8 mouse cellular contexts compared by ENCODE assay signal in genomic region chr10:128493319-128493694, GRCm38 (mm10). TPM values are rescaled to one million over a fixed set of nuclear protein-coding genes. Genes with fewer than 3 reads are reported as not detected.
DNase-seq lines count a peak whose midpoint lies in the region; ATAC-seq and TF ChIP-seq lines count a peak whose summit lies in the region.

No protein-coding gene starts in this region.

- no peak for TF ChIP-seq POLR2A in liver, adult 2 months (IDR thresholded peaks at IDR 0.05; ENCODE audit: extremely low read depth, insufficient read depth, low read length)

- no peaks in the 10 kb centered on the region for H3K9me3 ChIP-seq in embryonic facial prominence, embryonic 10.5 days
- H3K9me3 ChIP-seq in hindbrain, embryonic 13.5 days, result no peaks in the 10 kb centered on the region
- H3K9me3 ChIP-seq in midbrain, embryonic 12.5 days, result no peaks in the 10 kb centered on the region

- TF ChIP-seq CTCF in liver, adult 2 months (IDR thresholded peaks at IDR 0.05; ENCODE audit: low read depth, low read length), result no peak

- under 1% methylated on average over 12 of the region's 12 CpGs for WGBS in liver, adult 2 months
- under 1% methylated on average over 12 of the region's 12 CpGs for WGBS in embryonic facial prominence, embryonic 10.5 days
- WGBS in hindbrain, embryonic 13.5 days, result 0% methylated on average over 12 of the region's 12 CpGs
- WGBS in midbrain, embryonic 12.5 days, result 0% methylated on average over 12 of the region's 12 CpGs

- peak overlapping the region; percentile 79 for H3K4me2 ChIP-seq in hindbrain, embryonic 13.5 days
- peak overlapping the region; percentile 82 for H3K4me2 ChIP-seq in midbrain, embryonic 12.5 days (replicated peaks)

- H3K4me3 ChIP-seq in liver, adult 2 months (ENCODE audit: insufficient read depth, low read depth, low read length), result peak overlapping the region; percentile 74
- peak overlapping the region; percentile 88 for H3K4me3 ChIP-seq in embryonic facial prominence, embryonic 10.5 days
- H3K4me3 ChIP-seq in hindbrain, embryonic 13.5 days, result peak overlapping the region; percentile 86
- peak overlapping the region; percentile 67 for H3K4me3 ChIP-seq in midbrain, embryonic 12.5 days

- H3K27ac ChIP-seq in liver, adult 2 months (replicated peaks; ENCODE audit: insufficient read depth, low read depth, low read length), result peak overlapping the region; percentile 76
- H3K27ac ChIP-seq in embryonic facial prominence, embryonic 10.5 days (replicated peaks), result peak overlapping the region; percentile 93
- H3K27ac ChIP-seq in hindbrain, embryonic 13.5 days, result peak overlapping the region; percentile 86
- peak overlapping the region; percentile 91 for H3K27ac ChIP-seq in midbrain, embryonic 12.5 days (replicated peaks)

- H3K36me3 ChIP-seq in liver, adult 2 months (ENCODE audit: control insufficient read depth, insufficient read depth, low read length), result peaks cover 21% of the 10 kb centered on the region; the same call in 1 of the 2 replicates
- H3K36me3 ChIP-seq in embryonic facial prominence, embryonic 10.5 days (replicated peaks), result peaks cover 42% of the 10 kb centered on the region
- H3K36me3 ChIP-seq in hindbrain, embryonic 13.5 days, result peaks cover 37% of the 10 kb centered on the region
- H3K36me3 ChIP-seq in midbrain, embryonic 12.5 days, result peaks cover 38% of the 10 kb centered on the region

- H3K79me2 ChIP-seq in liver, adult 2 months (ENCODE audit: control insufficient read depth, insufficient read depth, low read length), result peaks cover 5% of the 10 kb centered on the region

- H3K27me3 ChIP-seq in liver, adult 2 months (ENCODE audit: control insufficient read depth, insufficient read depth, low read length), result no peaks in the 10 kb centered on the region
- peaks cover 14% of the 10 kb centered on the region for H3K27me3 ChIP-seq in embryonic facial prominence, embryonic 10.5 days (replicated peaks; ENCODE audit: low read depth, poor library complexity, severe bottlenecking)
- no peaks in the 10 kb centered on the region for H3K27me3 ChIP-seq in hindbrain, embryonic 13.5 days
- H3K27me3 ChIP-seq in midbrain, embryonic 12.5 days, result peaks cover 10% of the 10 kb centered on the region; the same call in 1 of the 2 replicates

- no peak for DNase-seq in liver, adult 2 months (ENCODE audit: extremely low read depth, low read depth, low spot score)
- no peak for DNase-seq in liver
- no peak for DNase-seq in embryonic facial prominence, embryonic 10.5 days (ENCODE audit: low spot score)
- no peak for DNase-seq in cerebellum, postnatal 25 days
- DNase-seq in left cerebral cortex, postnatal 10 days (ENCODE audit: extremely low spot score in 1 of 2, low spot score in 2 of 2), result no peak
- no peak for DNase-seq in cerebellum, postnatal 36 days

- intact Hi-C loops in left cerebral cortex, postnatal 10 days (cut with DNase I), result loop anchor here (5.0 kb wide), 2 partner anchors 34 to 54 kb away; partner anchors contain the start of genes Esyt1, Rpl41 and Zc3h10

- peak overlapping the region; percentile 82 for H3K9ac ChIP-seq in liver, adult 2 months (ENCODE audit: low read depth, low read length)
- peak overlapping the region; percentile 91 for H3K9ac ChIP-seq in hindbrain, embryonic 13.5 days
- peak overlapping the region; percentile 84 for H3K9ac ChIP-seq in midbrain, embryonic 12.5 days (replicated peaks)

- H3K4me1 ChIP-seq in liver, adult 2 months (ENCODE audit: control insufficient read depth, insufficient read depth, low read length), result peaks cover 22% of the 10 kb centered on the region
- H3K4me1 ChIP-seq in embryonic facial prominence, embryonic 10.5 days, result peaks cover 57% of the 10 kb centered on the region
- peaks cover 56% of the 10 kb centered on the region for H3K4me1 ChIP-seq in hindbrain, embryonic 13.5 days (replicated peaks)
- H3K4me1 ChIP-seq in midbrain, embryonic 12.5 days, result peaks cover 42% of the 10 kb centered on the region

- peak; percentile 38 for ATAC-seq in hindbrain, embryonic 13.5 days (ENCODE audit: low FRiP score)
- no peak; the same call in 1 of the 2 replicates for ATAC-seq in midbrain, embryonic 12.5 days (ENCODE audit: low FRiP score, low read depth)

RNA-seq across cellular contexts. Expression of gene Myl6, which starts 0.6 kb away (rescaled TPM):
- 477 and 556 TPM in 2 replicates for total RNA-seq in liver, adult 2 months (2014; rRNA removed)
- polyA plus RNA-seq in liver, adult 2 months (2012; rRNA removed), result 553 and 575 TPM in 2 replicates
- 733 and 768 TPM in 2 replicates for polyA plus RNA-seq in embryonic facial prominence, embryonic 10.5 days (2016; fragmentation: Nextera tagmentation; extraction: Ambion mirVana)
- polyA plus RNA-seq in hindbrain, embryonic 13.5 days (2015; fragmentation: Nextera tagmentation; extraction: Ambion mirVana), result 933 and 943 TPM in 2 replicates
- 747 and 793 TPM in 2 replicates for polyA plus RNA-seq in midbrain, embryonic 12.5 days (2016; fragmentation: Nextera tagmentation; extraction: Ambion mirVana)
- 100 to 1,000 TPM; 602 to 610 TPM for total RNA-seq in left cerebral cortex, postnatal 10 days (2021)

RNA-seq across cellular contexts. Expression of gene Myl6b, which starts 5.2 kb away (rescaled TPM):
- total RNA-seq in liver, adult 2 months (2014; rRNA removed), result 0.28 and 0.47 TPM in 2 replicates
- polyA plus RNA-seq in liver, adult 2 months (2012; rRNA removed), result 1.1 and 1.6 TPM in 2 replicates
- 2.3 and 3.1 TPM in 2 replicates for polyA plus RNA-seq in embryonic facial prominence, embryonic 10.5 days (2016; fragmentation: Nextera tagmentation; extraction: Ambion mirVana)
- 4.1 and 4.2 TPM in 2 replicates for polyA plus RNA-seq in hindbrain, embryonic 13.5 days (2015; fragmentation: Nextera tagmentation; extraction: Ambion mirVana)
- polyA plus RNA-seq in midbrain, embryonic 12.5 days (2016; fragmentation: Nextera tagmentation; extraction: Ambion mirVana), result 2.7 and 3.0 TPM in 2 replicates
- 10 to 100 TPM; 30.9 to 34.1 TPM for total RNA-seq in left cerebral cortex, postnatal 10 days (2021)

RNA-seq across cellular contexts. Expression of gene Esyt1, which starts 32.4 kb away (rescaled TPM):
- 7.9 and 10.7 TPM in 2 replicates for total RNA-seq in liver, adult 2 months (2014; rRNA removed)
- polyA plus RNA-seq in liver, adult 2 months (2012; rRNA removed), result 9.2 and 12.8 TPM in 2 replicates
- 11.9 and 13.6 TPM in 2 replicates for polyA plus RNA-seq in embryonic facial prominence, embryonic 10.5 days (2016; fragmentation: Nextera tagmentation; extraction: Ambion mirVana)
- polyA plus RNA-seq in hindbrain, embryonic 13.5 days (2015; fragmentation: Nextera tagmentation; extraction: Ambion mirVana), result 16.4 and 17.6 TPM in 2 replicates
- polyA plus RNA-seq in midbrain, embryonic 12.5 days (2016; fragmentation: Nextera tagmentation; extraction: Ambion mirVana), result 25.6 and 26.6 TPM in 2 replicates
- 1 to 10 TPM; 8.9 to 9.3 TPM for total RNA-seq in left cerebral cortex, postnatal 10 days (2021)

RNA-seq across cellular contexts. Expression of gene Smarcc2, which starts 34.3 kb away (rescaled TPM):
- total RNA-seq in liver, adult 2 months (2014; rRNA removed), result 13.8 and 21.9 TPM in 2 replicates
- 63.1 and 64.5 TPM in 2 replicates for polyA plus RNA-seq in liver, adult 2 months (2012; rRNA removed)
- polyA plus RNA-seq in embryonic facial prominence, embryonic 10.5 days (2016; fragmentation: Nextera tagmentation; extraction: Ambion mirVana), result 77.3 and 85.9 TPM in 2 replicates
- 195 and 196 TPM in 2 replicates for polyA plus RNA-seq in hindbrain, embryonic 13.5 days (2015; fragmentation: Nextera tagmentation; extraction: Ambion mirVana)
- 188 and 202 TPM in 2 replicates for polyA plus RNA-seq in midbrain, embryonic 12.5 days (2016; fragmentation: Nextera tagmentation; extraction: Ambion mirVana)
- 100 to 1,000 TPM; 204 to 226 TPM for total RNA-seq in left cerebral cortex, postnatal 10 days (2021)

RNA-seq across cellular contexts. Expression of gene Zc3h10, which starts 54.3 kb away (rescaled TPM):
- 3.2 and 4.4 TPM in 2 replicates for total RNA-seq in liver, adult 2 months (2014; rRNA removed)
- polyA plus RNA-seq in liver, adult 2 months (2012; rRNA removed), result 6.8 and 8.1 TPM in 2 replicates
- 15.9 and 17.4 TPM in 2 replicates for polyA plus RNA-seq in embryonic facial prominence, embryonic 10.5 days (2016; fragmentation: Nextera tagmentation; extraction: Ambion mirVana)
- polyA plus RNA-seq in hindbrain, embryonic 13.5 days (2015; fragmentation: Nextera tagmentation; extraction: Ambion mirVana), result 19.7 and 20.9 TPM in 2 replicates
- polyA plus RNA-seq in midbrain, embryonic 12.5 days (2016; fragmentation: Nextera tagmentation; extraction: Ambion mirVana), result 20.1 and 22.5 TPM in 2 replicates
- total RNA-seq in left cerebral cortex, postnatal 10 days (2021), result 10 to 100 TPM; 10.8 to 10.9 TPM
